Mouse (Mus musculus) heart, adult 2 months (tissue): ENCODE data around the gene Ywhae. TPM values are rescaled to one million over a fixed set of nuclear protein-coding genes. Genes with fewer than 3 reads are reported as not detected.

ENCODE experiments used
- DNase-seq, 2 experiments: peaks; one replicate each; pipeline ENCODE4 v3.0.0; 2021
- H3K27ac ChIP-seq: fragments of 200-600 bp; 2 replicates; pipeline ENCODE4 v1.8.1; 2022
- H3K27me3 ChIP-seq: fragments of 200-500 bp; 2 replicates; pipeline ENCODE4 v1.6.1; 2012; ENCODE audit warnings: mild to moderate bottlenecking, low read length, inconsistent platforms, mixed read lengths; ENCODE audit not compliant: control insufficient read depth, insufficient read depth
- H3K36me3 ChIP-seq: fragments of 200-500 bp; 2 replicates; pipeline ENCODE4 v1.6.1; 2012; ENCODE audit warnings: low read length, inconsistent platforms; ENCODE audit not compliant: control insufficient read depth, insufficient read depth
- H3K4me1 ChIP-seq: fragments of 200-500 bp; 2 replicates; pipeline ENCODE4 v1.6.1; 2011; ENCODE audit warnings: low read length; ENCODE audit not compliant: control insufficient read depth, insufficient read depth
- H3K4me3 ChIP-seq: fragments of 200-600 bp; 2 replicates; pipeline ENCODE4 v1.8.1; 2022
- H3K79me2 ChIP-seq: fragments of 200-500 bp; replicated peaks from 2 replicates; pipeline ENCODE4 v1.6.1; 2012; ENCODE audit warnings: mild to moderate bottlenecking, inconsistent platforms, low read length, moderate library complexity, mixed read lengths; ENCODE audit not compliant: control insufficient read depth, insufficient read depth
- H3K9ac ChIP-seq: fragments of 200-500 bp; 2 replicates; pipeline ENCODE4 v1.6.1; 2012; ENCODE audit warnings: low read depth, mild to moderate bottlenecking, control low read depth, inconsistent platforms, low read length, mixed read lengths
- CTCF ChIP-seq: fragments of 200-600 bp; IDR thresholded peaks from 2 replicates; pipeline ENCODE4 v1.8.1; 2022; ENCODE audit warnings: antibody characterized with exemption, mild to moderate bottlenecking, moderate library complexity
- EP300 ChIP-seq: fragments of 200-500 bp; IDR thresholded peaks from 2 replicates; pipeline ENCODE4 v1.6.1; 2011; ENCODE audit warnings: low read depth, low read length, control low read depth; ENCODE audit not compliant: insufficient read depth
- POLR2A ChIP-seq: fragments of 200-500 bp; IDR thresholded peaks from 2 replicates; pipeline ENCODE4 v1.6.1; 2011; ENCODE audit warnings: mild to moderate bottlenecking, low read depth, low read length, control low read depth; ENCODE audit not compliant: insufficient read depth
- WGBS: fragments of 180-500 bp; shearing (Covaris S2); methylation state at CpG from one replicate; pipeline ENCODE4 v1.1.7; 2018; 5-methylcytosine and 5-hydroxymethylcytosine counted together
- intact Hi-C: fragments of 180-260 bp; cut with DNase I; formaldehyde crosslinking; loops from one replicate; pipeline ENCODE4 v1.15.1; 2025
- polyA plus RNA-seq: library from polyadenylated mRNA; depleted of rRNA; stranded (reverse); fragments of >200 nt; gene quantifications from 2 replicates; pipeline ENCODE4 v1.2.3, GENCODE M21; 2012
- total RNA-seq, 2 experiments: library from RNA; stranded (reverse); gene quantifications; 2 replicates each; pipeline ENCODE4 v1.2.3; 2021

The Ywhae gene
- total and polyA plus RNA-seq, 3 experiments = 206 to 554 (median 503) TPM

GRCm38 (mm10) chr11:75762708-75763107, 30.0 kb downstream of the Ywhae start:
- Histone ChIP-seq H3K27me3 (no peaks in the 10 kb centered on the region), H3K36me3 (peaks cover 38% of the 10 kb centered on the region), H3K27ac (no peak overlapping the region), H3K9ac (no peak overlapping the region), H3K79me2 (peaks cover 4% of the 10 kb centered on the region), H3K4me3 (no peak overlapping the region), H3K4me1 (no peaks in the 10 kb centered on the region; the same call in 1 of the 2 replicates)
- no peak for TF ChIP-seq CTCF
- TF ChIP-seq POLR2A = no peak
- no peak for TF ChIP-seq EP300
- intact Hi-C loops = no loop called here
- no peak for DNase-seq
- WGBS = 68% methylated on average over 2 of the region's 2 CpGs

GRCm38 (mm10) chr11:75764521-75765023, 31.9 kb downstream of the Ywhae start:
- intact Hi-C loops = loop anchor here (5.0 kb wide), 1 partner anchor 203 kb away; no protein-coding TSS in a partner anchor
- no peak for DNase-seq
- H3K27me3 ChIP-seq = no peaks in the 10 kb centered on the region
- H3K27ac ChIP-seq = no peak overlapping the region
- TF ChIP-seq EP300 (no peak), CTCF (no peak), POLR2A (no peak)
- WGBS = 80% methylated on average over 4 of the region's 4 CpGs
- H3K9ac ChIP-seq = no peak overlapping the region
- H3K4me3 ChIP-seq = no peak overlapping the region
- H3K79me2 ChIP-seq = peaks cover 2% of the 10 kb centered on the region; the same call in 1 of the 2 replicates
- H3K4me1 ChIP-seq = peaks cover 4% of the 10 kb centered on the region
- H3K36me3 ChIP-seq = peaks cover 24% of the 10 kb centered on the region

GRCm38 (mm10) chr11:75765161-75765560, 32.5 kb downstream of the Ywhae start:
- H3K4me3 ChIP-seq = no peak overlapping the region
- WGBS = 80% methylated on average over 8 of the region's 8 CpGs
- peaks cover 4% of the 10 kb centered on the region for H3K4me1 ChIP-seq
- no peak overlapping the region for H3K27ac ChIP-seq
- H3K27me3 ChIP-seq = no peaks in the 10 kb centered on the region
- no peak for DNase-seq
- no peak for TF ChIP-seq EP300
- no peak for TF ChIP-seq POLR2A
- H3K36me3 ChIP-seq = peaks cover 20% of the 10 kb centered on the region
- H3K9ac ChIP-seq = no peak overlapping the region
- intact Hi-C loops = loop anchor here (5.0 kb wide), 1 partner anchor 202 kb away; no protein-coding TSS in a partner anchor
- H3K79me2 ChIP-seq = peaks cover 2% of the 10 kb centered on the region; the same call in 1 of the 2 replicates

- 53% methylated on average over 2 of the region's 2 CpGs for WGBS
- H3K4me1 ChIP-seq = peaks cover 4% of the 10 kb centered on the region
- H3K79me2 ChIP-seq = no peaks in the 10 kb centered on the region
- DNase-seq = no peak
- peaks cover 13% of the 10 kb centered on the region for H3K36me3 ChIP-seq
- H3K27ac ChIP-seq = no peak overlapping the region
- H3K4me3 ChIP-seq = no peak overlapping the region
- H3K27me3 ChIP-seq = no peaks in the 10 kb centered on the region
- H3K9ac ChIP-seq = no peak overlapping the region
- no peak for TF ChIP-seq POLR2A
- TF ChIP-seq CTCF = no peak
- no peak for TF ChIP-seq EP300
- intact Hi-C loops = loop anchor here (5.0 kb wide), 1 partner anchor 200 kb away; no protein-coding TSS in a partner anchor
These were observed 34.3 kb downstream of the Ywhae start for GRCm38 (mm10) chr11:75767014-75767413.

- no peaks in the 10 kb centered on the region for H3K27me3 ChIP-seq
- WGBS = 50% methylated on average over 6 of the region's 6 CpGs
- peaks cover 4% of the 10 kb centered on the region for H3K4me1 ChIP-seq
- no peak overlapping the region for H3K9ac ChIP-seq
- intact Hi-C loops = loop anchor here (5.0 kb wide), 1 partner anchor 199 kb away; no protein-coding TSS in a partner anchor
- no peak for DNase-seq
- no peaks in the 10 kb centered on the region for H3K79me2 ChIP-seq
- H3K4me3 ChIP-seq = no peak overlapping the region
- no peak overlapping the region for H3K27ac ChIP-seq
- H3K36me3 ChIP-seq = peaks cover 11% of the 10 kb centered on the region
- TF ChIP-seq POLR2A (no peak), EP300 (no peak), CTCF (no peak)
These were observed 35.7 kb downstream of the Ywhae start for GRCm38 (mm10) chr11:75768091-75768989.

- Histone ChIP-seq H3K27me3 (no peaks in the 10 kb centered on the region), H3K79me2 (no peaks in the 10 kb centered on the region), H3K9ac (peak overlapping the region; percentile 52), H3K4me1 (peaks cover 4% of the 10 kb centered on the region), H3K27ac (no peak overlapping the region), H3K36me3 (peaks cover 6% of the 10 kb centered on the region; the same call in 1 of the 2 replicates), H3K4me3 (peak overlapping the region; percentile 23; the same call in 1 of the 2 replicates)
- intact Hi-C loops = loop anchor here (5.0 kb wide), 1 partner anchor 198 kb away; no protein-coding TSS in a partner anchor
- DNase-seq = peak; percentile 86 to 87
- under 1% methylated on average over 23 of the region's 23 CpGs for WGBS
- 0 out of 2 replicates have a peak, but pooled peaks have one; percentile 33 for TF ChIP-seq POLR2A
- TF ChIP-seq CTCF = no peak
These were observed 36.5 kb downstream of the Ywhae start for GRCm38 (mm10) chr11:75769206-75769605.
